Mouse (Mus musculus): Measurements from ENCODE around the gene Tmem50b.

DNA sequence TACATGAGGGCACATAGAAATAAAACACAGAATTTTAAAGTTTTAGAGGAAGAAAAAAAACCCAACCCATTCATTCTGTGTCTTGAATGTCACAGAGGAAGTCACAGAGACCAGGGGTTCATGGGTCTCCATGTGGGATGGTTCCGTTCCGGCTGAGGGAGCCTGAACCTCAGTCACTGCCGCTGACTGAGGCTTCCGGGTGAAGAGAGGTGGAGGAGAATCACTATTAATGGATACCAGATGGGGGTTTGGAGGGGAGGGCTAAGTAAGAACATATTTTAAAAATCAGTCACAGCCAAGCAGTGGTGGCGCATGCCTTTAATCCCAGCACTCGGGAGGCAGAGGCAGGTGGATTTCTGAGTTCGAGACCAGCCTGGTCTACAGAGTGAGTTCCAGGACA lies 40.4 kb downstream of the Tmem50b start:
- TF ChIP-seq GATA1 (IDR thresholded peaks at IDR 0.05; ENCODE audit: low read length) (no peak), TAL1 (IDR thresholded peaks at IDR 0.05; ENCODE audit: low read length) (no peak)
